Mouse (Mus musculus) lung, postnatal 36 days (tissue): ENCODE results near the gene Ptprc.

Source experiments
- DNase-seq: peaks from one replicate; pipeline ENCODE4 v3.0.0; 2022; ENCODE audit warnings: mixed read lengths

The Ptprc gene

GRCm38 (mm10) chr1:138148844-138149243 is 26.7 kb downstream of the Ptprc start:
- DNase-seq = no peak

GRCm38 (mm10) chr1:138145571-138145970 is 29.9 kb downstream of the Ptprc start:
- DNase-seq = no peak

GRCm38 (mm10) chr1:138145148-138145547 is 30.4 kb downstream of the Ptprc start:
- DNase-seq = no peak

GRCm38 (mm10) chr1:138144365-138144764 is 31.1 kb downstream of the Ptprc start:
- no peak for DNase-seq

DNA sequence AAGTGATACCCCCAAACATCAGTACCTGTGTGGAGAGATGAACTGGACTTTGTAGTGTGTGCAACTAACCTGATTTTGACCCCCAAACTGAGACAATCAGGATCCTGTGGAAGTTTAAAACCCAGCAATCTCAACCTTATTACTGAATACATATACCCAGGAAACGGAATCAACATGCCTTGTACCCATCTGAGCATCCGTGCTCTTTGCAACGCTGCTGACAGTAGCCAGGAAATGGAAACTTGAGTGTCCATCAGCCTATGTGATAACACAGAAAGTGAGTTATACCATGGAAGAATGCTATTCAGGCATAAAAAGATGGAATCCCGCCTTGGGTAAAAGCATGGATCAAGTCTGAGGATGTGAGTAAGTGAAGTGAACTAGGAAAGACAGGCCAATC is 34.7 kb downstream of the Ptprc start:
- no peak for DNase-seq

- no peak for DNase-seq
These were observed 37.8 kb downstream of the Ptprc start for GRCm38 (mm10) chr1:138137696-138138095.

- no peak for DNase-seq
These were observed 38.4 kb downstream of the Ptprc start for GRCm38 (mm10) chr1:138137024-138137577.

- DNase-seq = peak; percentile 86
These were observed 39.1 kb downstream of the Ptprc start for GRCm38 (mm10) chr1:138136373-138136779.

DNA sequence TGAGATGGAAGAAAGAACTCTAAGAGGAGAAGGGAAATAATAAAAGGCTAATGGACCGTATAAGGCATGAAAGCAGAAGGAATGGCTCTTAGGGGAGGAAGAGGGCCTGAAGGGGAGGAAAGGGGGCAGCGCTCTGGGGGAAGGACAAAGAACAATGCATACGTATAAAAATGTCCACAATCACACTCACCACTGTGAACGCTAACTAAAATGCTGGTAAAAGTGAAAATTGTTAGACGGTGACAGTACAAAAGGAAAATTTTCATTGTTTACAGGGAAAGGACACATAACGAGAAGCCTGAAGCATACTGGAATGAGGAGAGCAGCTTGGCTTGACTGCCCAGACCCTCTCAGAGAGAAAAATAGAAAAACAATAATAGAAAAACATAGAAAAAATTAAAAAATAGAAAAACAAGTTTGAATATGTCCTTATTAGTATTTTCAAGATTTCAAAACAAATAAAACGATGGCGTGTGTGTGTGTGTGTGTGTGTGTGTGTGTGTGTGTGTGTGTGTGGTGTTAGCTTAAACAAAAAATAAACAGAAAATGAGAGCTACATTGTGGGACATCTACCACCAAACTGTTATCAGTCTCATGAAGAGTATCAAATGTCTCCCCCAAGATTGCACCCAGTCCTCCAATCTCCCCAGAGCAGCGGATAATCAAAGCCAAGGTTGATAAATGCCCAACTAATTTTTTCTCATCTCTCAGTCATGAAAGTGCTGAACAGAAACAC is 39.7 kb downstream of the Ptprc start:
- DNase-seq = no peak

DNA sequence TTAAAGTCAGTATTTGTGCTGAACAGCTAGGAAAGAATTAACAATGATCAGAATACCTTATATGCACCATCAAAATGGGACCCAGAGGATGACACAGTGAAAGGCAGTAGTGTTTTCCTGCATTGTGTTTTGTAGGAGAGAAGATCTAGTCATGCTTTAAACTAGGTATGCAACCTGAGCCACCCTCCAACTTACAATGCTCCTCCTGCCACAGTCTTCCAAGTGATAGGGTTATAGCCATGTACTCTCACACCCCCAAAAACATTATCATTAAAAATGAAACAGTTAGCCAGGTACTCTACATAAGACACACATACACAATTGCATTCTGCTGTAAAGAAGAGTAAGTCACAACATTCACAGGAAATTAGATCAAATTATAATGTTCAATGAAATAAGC is 40.4 kb downstream of the Ptprc start:
- DNase-seq = no peak

- peak; percentile 30 for DNase-seq
These were observed 41.2 kb downstream of the Ptprc start for GRCm38 (mm10) chr1:138134324-138134723.

GRCm38 (mm10) chr1:138131739-138132138 is 43.8 kb downstream of the Ptprc start:
- no peak for DNase-seq

DNA sequence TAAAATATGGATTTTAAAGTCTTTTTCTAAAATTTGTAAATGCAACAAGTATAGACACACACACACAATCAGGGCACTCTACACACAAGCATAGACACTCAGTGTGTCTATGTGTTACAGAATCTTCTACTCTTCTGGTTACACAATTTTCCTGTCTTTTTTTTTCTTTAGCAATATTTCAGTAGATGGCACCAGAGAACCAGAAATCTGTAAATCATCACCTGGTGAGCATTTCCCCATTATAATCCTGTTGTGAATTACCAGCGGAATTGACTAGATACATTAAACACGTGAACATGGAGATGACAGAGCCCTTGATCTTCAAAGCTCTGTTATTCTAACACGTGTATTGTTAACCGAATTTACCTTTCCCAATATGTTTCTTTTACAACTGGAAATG is 45.4 kb downstream of the Ptprc start:
- peak; percentile 28 for DNase-seq

DNA sequence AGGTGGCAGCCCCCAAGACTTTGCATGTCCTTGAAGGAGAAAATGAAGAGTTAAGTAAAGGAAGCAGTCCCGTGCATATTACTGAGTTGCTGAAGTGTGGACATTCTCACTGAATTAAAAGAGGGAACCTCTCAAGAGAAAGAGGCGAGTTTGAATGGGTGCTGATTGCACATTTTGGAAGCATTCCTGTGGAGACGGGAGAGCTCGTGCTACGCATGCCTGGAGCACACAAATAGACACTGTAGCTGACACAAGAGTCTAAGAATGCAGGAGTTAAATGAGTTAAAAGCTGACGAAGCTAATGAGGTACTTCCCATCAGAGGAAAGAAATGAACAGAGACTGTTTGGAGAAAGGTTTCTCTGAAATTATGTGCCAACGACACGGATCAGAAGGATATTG is 48.7 kb downstream of the Ptprc start:
- no peak for DNase-seq

GRCm38 (mm10) chr1:138125281-138125680 is 50.2 kb downstream of the Ptprc start:
- DNase-seq = no peak

DNA sequence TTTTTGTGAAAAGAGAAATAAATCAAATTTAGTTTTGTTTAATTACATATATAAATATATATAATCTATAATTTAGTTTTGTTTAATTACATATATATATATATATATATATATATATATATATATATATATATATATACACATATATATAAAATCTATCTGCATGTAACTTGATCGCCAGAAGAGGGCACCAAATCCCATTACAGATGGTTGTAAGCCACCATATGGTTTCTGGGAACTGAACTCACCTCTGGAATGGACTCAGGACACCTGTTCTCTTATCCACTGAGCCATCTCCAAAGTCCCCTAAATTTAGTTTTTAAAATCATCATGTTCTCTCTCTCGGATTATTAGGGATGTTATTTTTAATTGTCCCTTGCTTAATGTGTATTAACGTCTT is 51.6 kb downstream of the Ptprc start:
- DNase-seq = peak; percentile 56

- no peak for DNase-seq
These were observed 55.6 kb downstream of the Ptprc start for GRCm38 (mm10) chr1:138119895-138120294.

- no peak for DNase-seq
These were observed 82.3 kb downstream of the Ptprc start for GRCm38 (mm10) chr1:138093219-138093618.

- DNase-seq = peak; percentile 27
These were observed 89.7 kb downstream of the Ptprc start for GRCm38 (mm10) chr1:138085810-138086209.

GRCm38 (mm10) chr1:138083707-138084106 is 91.8 kb downstream of the Ptprc start:
- no peak for DNase-seq

GRCm38 (mm10) chr1:138080308-138080707 is 95.2 kb downstream of the Ptprc start:
- DNase-seq = no peak

GRCm38 (mm10) chr1:138044196-138044945 is 131.1 kb downstream of the Ptprc start:
- peak; percentile 94 for DNase-seq

GRCm38 (mm10) chr1:138040556-138040955 is 135.0 kb downstream of the Ptprc start:
- DNase-seq = no peak

- DNase-seq = peak; percentile 11
These were observed 136.3 kb downstream of the Ptprc start for GRCm38 (mm10) chr1:138039201-138039600.
